In genomic region chr16:70550835-70551234, GRCm38 (mm10) we compare ENCODE assay signal across 24 mouse cellular contexts.
DNase-seq lines count a peak whose midpoint lies in the region; ATAC-seq lines count a peak whose summit lies in the region.
"Had no signal": no experiment of that assay in that cellular context is flagged by ENCODE, and none has a peak within 500 bp of the region (broad histone marks: within the 10 kb centered on the region; RNA-seq: fewer than 3 reads in every experiment).

No protein-coding gene starts in this region.

- H3K36me3 ChIP-seq in midbrain, embryonic 10.5 days = no peaks in the 10 kb centered on the region
- H3K36me3 ChIP-seq in midbrain, embryonic 16.5 days (ENCODE audit: control insufficient read depth, insufficient read depth, low read length) = no peaks in the 10 kb centered on the region
- H3K36me3 ChIP-seq: forebrain, embryonic 10.5 days; heart, embryonic 12.5 days; heart, embryonic 15.5 days; hindbrain, embryonic 10.5 days; hindbrain, embryonic 13.5 days had no signal

- H3K27me3 ChIP-seq in midbrain, embryonic 10.5 days (ENCODE audit: low read depth, poor library complexity, severe bottlenecking) = no peaks in the 10 kb centered on the region
- no peaks in the 10 kb centered on the region for H3K27me3 ChIP-seq in midbrain, embryonic 16.5 days (ENCODE audit: control insufficient read depth, insufficient read depth, low read depth, low read length)
- H3K27me3 ChIP-seq: heart, embryonic 12.5 days; heart, embryonic 15.5 days; hindbrain, embryonic 13.5 days had no signal

- no peaks in the 10 kb centered on the region for H3K9me3 ChIP-seq in midbrain, embryonic 10.5 days (replicated peaks)
- H3K9me3 ChIP-seq in midbrain, embryonic 16.5 days (replicated peaks; ENCODE audit: control insufficient read depth, low read length, poor library complexity, severe bottlenecking) = no peaks in the 10 kb centered on the region
- H3K9me3 ChIP-seq: forebrain, embryonic 10.5 days; heart, embryonic 12.5 days; heart, embryonic 15.5 days; hindbrain, embryonic 10.5 days; hindbrain, embryonic 13.5 days had no signal

- H3K4me3 ChIP-seq in midbrain, embryonic 10.5 days = no peak overlapping the region
- H3K4me3 ChIP-seq in midbrain, embryonic 16.5 days (ENCODE audit: low read depth, low read length) = no peak overlapping the region
- H3K4me3 ChIP-seq: forebrain, embryonic 10.5 days; heart, embryonic 12.5 days; heart, embryonic 15.5 days; hindbrain, embryonic 10.5 days; hindbrain, embryonic 13.5 days had no signal

- WGBS in midbrain, embryonic 10.5 days = 25% methylated on average over 3 of the region's 3 CpGs
- WGBS in midbrain, embryonic 16.5 days = 25% methylated on average over 3 of the region's 3 CpGs

- ATAC-seq in midbrain, embryonic 16.5 days = no peak
- ATAC-seq: CD4-positive, CD25-positive, alpha-beta regulatory T cell, adult 4 months; forebrain, embryonic 14.5 days; hindbrain, embryonic 16.5 days had no signal

- no peak overlapping the region for H3K4me2 ChIP-seq in midbrain, embryonic 16.5 days (ENCODE audit: low read length)
- H3K4me2 ChIP-seq: heart, embryonic 12.5 days; heart, embryonic 15.5 days; hindbrain, embryonic 13.5 days had no signal

- H3K9ac ChIP-seq in midbrain, embryonic 16.5 days (ENCODE audit: low read depth, low read length) = no peak overlapping the region
- H3K9ac ChIP-seq: heart, embryonic 12.5 days; heart, embryonic 15.5 days; hindbrain, embryonic 13.5 days had no signal

- peak overlapping the region; percentile 69 for H3K27ac ChIP-seq in midbrain, embryonic 10.5 days (replicated peaks)
- no peak overlapping the region for H3K27ac ChIP-seq in midbrain, embryonic 16.5 days (ENCODE audit: low read length)
- H3K27ac ChIP-seq: forebrain, embryonic 10.5 days; heart, embryonic 15.5 days; hindbrain, embryonic 10.5 days; hindbrain, embryonic 13.5 days had no signal

- peak; percentile 49 for DNase-seq in midbrain, embryonic 10.5 days (ENCODE audit: low spot score)
- DNase-seq in retina, embryonic 14.5 days (ENCODE audit: low spot score) = peak; percentile 7
- no peak for DNase-seq in retina, postnatal 1 day
- DNase-seq in embryo, embryonic 11 days = peak; percentile 30
- DNase-seq in thymus, adult 18-20 months = no peak
- DNase-seq: adrenal gland, adult 2 months; adrenal gland, postnatal 25 days; cerebellum, adult 11-12 months; cerebellum, adult 8-10 months; cerebellum, postnatal 10 days; cerebellum, postnatal 36 days; gastrocnemius, postnatal 25 days; heart, adult 18-20 months; heart, postnatal 10 days; heart, postnatal 36 days had no signal

- peaks cover 19% of the 10 kb centered on the region for H3K4me1 ChIP-seq in midbrain, embryonic 10.5 days
- H3K4me1 ChIP-seq in midbrain, embryonic 16.5 days (ENCODE audit: control insufficient read depth, insufficient read depth, low read length) = no peaks in the 10 kb centered on the region
- H3K4me1 ChIP-seq: heart, embryonic 12.5 days; heart, embryonic 15.5 days; hindbrain, embryonic 10.5 days; hindbrain, embryonic 13.5 days had no signal

Comparison
In these comparisons a context has a peak if more than half of its experiments do, and no peak if none do; other contexts are left out.
1. DNase-seq: peak in midbrain, embryonic 10.5 days (single experiment), retina, embryonic 14.5 days (single experiment) and embryo, embryonic 11 days (single experiment); none in retina, postnatal 1 day (single experiment) and thymus, adult 18-20 months (0 of 2).